Mouse (Mus musculus) midbrain, postnatal 0 days (tissue): ENCODE data around the gene Zfp706. TPM values are rescaled to one million over a fixed set of nuclear protein-coding genes. Genes with fewer than 3 reads are reported as not detected.

Experiments
- ATAC-seq: fragments of 200-750 bp; cut with Nextera tagmentation; 2 replicates; pipeline ENCODE4 v1.8.0; 2017; ENCODE audit warnings: moderate number of reproducible peaks, mild to moderate bottlenecking, moderate TSS enrichment, moderate library complexity; ENCODE audit not compliant: low FRiP score
- DNase-seq: peaks from one replicate; pipeline ENCODE4 v3.0.0-alpha.2; 2015; ENCODE audit warnings: low spot score
- H3K27ac ChIP-seq: fragments of 300-500 bp; sonication (generic); 2 replicates; pipeline ENCODE4 v1.5.1; 2014; ENCODE audit warnings: low read depth, mild to moderate bottlenecking, low read length, mixed read lengths
- H3K27me3 ChIP-seq: fragments of 300-500 bp; sonication (generic); 2 replicates; pipeline ENCODE4 v1.6.1; 2014; ENCODE audit warnings: low read length, control low read depth, mixed read lengths; ENCODE audit not compliant: insufficient read depth
- H3K36me3 ChIP-seq: fragments of 300-500 bp; sonication (generic); 2 replicates; pipeline ENCODE4 v1.6.1; 2014; ENCODE audit warnings: low read length, control low read depth, mixed read lengths; ENCODE audit not compliant: insufficient read depth
- H3K4me1 ChIP-seq: fragments of 300-500 bp; sonication (generic); 2 replicates; pipeline ENCODE4 v1.6.1; 2014; ENCODE audit warnings: mild to moderate bottlenecking, control low read depth, antibody characterized with exemption, low read length, mixed read lengths; ENCODE audit not compliant: insufficient read depth
- H3K4me2 ChIP-seq: fragments of 300-500 bp; sonication (generic); 2 replicates; pipeline ENCODE4 v1.6.1; 2014; ENCODE audit warnings: low read depth, mild to moderate bottlenecking, low read length, mixed read lengths; ENCODE audit not compliant: poor library complexity, severe bottlenecking
- H3K4me3 ChIP-seq: fragments of 300-500 bp; sonication (generic); 2 replicates; pipeline ENCODE4 v1.5.1; 2014; ENCODE audit warnings: low read depth, mild to moderate bottlenecking, low read length, moderate library complexity
- H3K9ac ChIP-seq: fragments of 300-500 bp; sonication (generic); replicated peaks from 2 replicates; pipeline ENCODE4 v1.6.1; 2014; ENCODE audit warnings: mild to moderate bottlenecking, low read length, moderate library complexity, mixed read lengths; ENCODE audit not compliant: poor library complexity, severe bottlenecking
- H3K9me3 ChIP-seq: fragments of 300-500 bp; sonication (generic); 2 replicates; pipeline ENCODE4 v1.6.1; 2016; ENCODE audit warnings: low read length, control low read depth
- CTCF ChIP-seq: IDR thresholded peaks from 2 replicates; pipeline ENCODE4 v1.5.1; 2016; ENCODE audit warnings: antibody characterized with exemption, mild to moderate bottlenecking
- WGBS: fragments of 180-500 bp; shearing (Covaris S2); extraction: QIAGEN DNeasy Blood & Tissue Kit; methylation state at CpG from one replicate; pipeline ENCODE4 v1.1.7; 2014; 5-methylcytosine and 5-hydroxymethylcytosine counted together
- polyA plus RNA-seq: library from polyadenylated mRNA; unstranded; fragments of >200 nt; fragmentation: Nextera tagmentation; extraction: Ambion mirVana; gene quantifications from 2 replicates; pipeline ENCODE4 v1.2.1, GENCODE M21; 2015
- total RNA-seq: library from RNA; depleted of rRNA; stranded (reverse); fragments of >200 nt; gene quantifications from 2 replicates; pipeline ENCODE4 v1.2.3, GENCODE M21; 2014

Zfp706 gene
- total and polyA plus RNA-seq, 2 experiments from 2014 or later, result 56.4 to 513 TPM

DNA sequence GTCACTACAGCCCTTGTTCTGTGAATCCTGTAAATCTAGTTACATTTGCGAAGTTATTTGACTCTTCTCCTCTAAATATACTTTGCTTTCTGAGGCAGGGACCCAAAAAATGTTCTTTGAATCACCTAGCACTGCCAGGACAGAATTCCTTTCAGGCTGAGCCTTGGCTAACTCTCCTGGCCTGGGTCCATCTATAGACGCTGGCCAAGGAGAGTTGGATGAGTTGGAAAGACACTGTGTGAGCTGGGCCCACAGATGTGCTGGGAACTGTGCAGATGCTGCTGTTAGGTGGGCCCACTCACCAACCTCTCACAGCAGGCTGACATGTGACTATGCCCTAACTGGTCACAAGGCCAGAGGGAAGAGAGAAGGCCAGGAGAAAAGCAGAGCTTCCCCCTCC lies 41.1 kb downstream of the Zfp706 start:
- Histone ChIP-seq H3K4me2 (no peak overlapping the region), H3K4me1 (peaks cover 20% of the 10 kb centered on the region; the same call in 1 of the 2 replicates), H3K4me3 (no peak overlapping the region), H3K9ac (no peak overlapping the region), H3K27ac (peak overlapping the region; percentile 98), H3K9me3 (no peaks in the 10 kb centered on the region), H3K27me3 (no peaks in the 10 kb centered on the region), H3K36me3 (no peaks in the 10 kb centered on the region)
- ATAC-seq (no peak), DNase-seq (no peak)
- WGBS, result 67% methylated on average over 2 of the region's 2 CpGs
- TF ChIP-seq CTCF, result no peak

DNA sequence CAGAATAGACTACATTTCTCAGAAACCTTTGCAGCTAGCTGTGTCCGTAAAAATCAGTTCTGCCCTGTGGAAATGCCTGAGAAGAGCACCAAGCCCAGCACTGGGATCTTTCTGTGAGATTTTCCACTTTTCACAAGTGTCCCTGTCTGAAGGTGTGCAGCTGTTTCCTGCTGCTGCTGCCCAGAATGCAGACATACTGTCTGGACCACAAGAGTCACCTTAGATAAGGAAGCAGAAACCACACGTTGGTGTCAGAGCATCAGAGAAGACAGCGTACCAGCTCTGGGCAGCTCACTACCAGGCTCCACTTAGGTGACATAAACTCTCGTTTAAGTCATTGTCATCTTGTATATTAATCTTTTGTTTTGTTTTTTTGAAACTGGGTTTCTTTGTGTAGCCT lies 41.8 kb downstream of the Zfp706 start:
- Histone ChIP-seq H3K4me1 (peaks cover 20% of the 10 kb centered on the region; the same call in 1 of the 2 replicates), H3K4me2 (no peak overlapping the region), H3K36me3 (no peaks in the 10 kb centered on the region), H3K4me3 (no peak overlapping the region), H3K9me3 (no peaks in the 10 kb centered on the region), H3K9ac (no peak overlapping the region), H3K27me3 (no peaks in the 10 kb centered on the region), H3K27ac (no peak overlapping the region)
- no peak for TF ChIP-seq CTCF
- DNase-seq, result no peak
- ATAC-seq, result no peak
- WGBS, result 91% methylated on average over 4 of the region's 4 CpGs

DNA sequence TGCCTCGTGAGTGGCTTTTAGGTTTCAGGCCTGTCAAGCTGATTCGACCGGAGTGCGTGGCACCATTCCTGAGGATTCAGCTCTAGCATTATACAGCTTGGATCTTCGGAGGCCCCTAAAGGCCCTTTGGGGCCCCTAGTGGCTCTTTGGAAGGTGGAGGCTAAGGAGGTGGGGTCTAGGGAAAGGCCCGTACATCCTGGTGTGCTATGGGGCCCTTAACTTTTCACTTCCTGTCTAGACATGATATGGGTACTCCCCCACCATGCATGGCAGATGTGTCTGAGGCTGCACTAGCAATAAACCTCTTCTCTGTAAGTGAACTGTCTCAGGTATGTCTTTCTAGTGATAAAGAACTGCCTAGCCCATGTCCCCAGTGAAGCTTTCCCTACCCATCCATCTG lies 44.6 kb downstream of the Zfp706 start:
- Histone ChIP-seq H3K4me3 (no peak overlapping the region), H3K27ac (no peak overlapping the region), H3K4me1 (peaks cover 15% of the 10 kb centered on the region; the same call in 1 of the 2 replicates), H3K36me3 (no peaks in the 10 kb centered on the region), H3K9ac (no peak overlapping the region), H3K4me2 (no peak overlapping the region), H3K27me3 (no peaks in the 10 kb centered on the region), H3K9me3 (no peaks in the 10 kb centered on the region)
- no peak for ATAC-seq
- no peak for DNase-seq
- no peak for TF ChIP-seq CTCF
- 90% methylated on average over 6 of the region's 6 CpGs for WGBS

DNA sequence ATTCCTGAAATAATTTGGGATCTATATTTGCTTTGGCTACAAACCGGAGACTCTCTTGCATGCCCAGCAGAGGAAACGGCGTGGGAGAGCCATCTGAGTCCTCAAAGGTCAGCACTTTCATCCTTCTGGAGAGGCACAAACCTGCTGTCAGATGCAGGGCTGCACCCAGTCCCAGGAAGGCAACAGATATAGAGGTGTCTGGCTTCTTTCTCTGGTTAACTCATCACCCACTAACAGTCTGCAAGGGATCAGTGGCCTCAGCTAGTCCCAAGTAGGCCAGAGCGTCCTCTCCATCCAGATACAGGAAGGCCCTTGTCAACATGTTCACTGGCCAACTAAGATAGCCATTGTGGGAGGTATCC lies 46.7 kb downstream of the Zfp706 start:
- no peak for TF ChIP-seq CTCF

DNA sequence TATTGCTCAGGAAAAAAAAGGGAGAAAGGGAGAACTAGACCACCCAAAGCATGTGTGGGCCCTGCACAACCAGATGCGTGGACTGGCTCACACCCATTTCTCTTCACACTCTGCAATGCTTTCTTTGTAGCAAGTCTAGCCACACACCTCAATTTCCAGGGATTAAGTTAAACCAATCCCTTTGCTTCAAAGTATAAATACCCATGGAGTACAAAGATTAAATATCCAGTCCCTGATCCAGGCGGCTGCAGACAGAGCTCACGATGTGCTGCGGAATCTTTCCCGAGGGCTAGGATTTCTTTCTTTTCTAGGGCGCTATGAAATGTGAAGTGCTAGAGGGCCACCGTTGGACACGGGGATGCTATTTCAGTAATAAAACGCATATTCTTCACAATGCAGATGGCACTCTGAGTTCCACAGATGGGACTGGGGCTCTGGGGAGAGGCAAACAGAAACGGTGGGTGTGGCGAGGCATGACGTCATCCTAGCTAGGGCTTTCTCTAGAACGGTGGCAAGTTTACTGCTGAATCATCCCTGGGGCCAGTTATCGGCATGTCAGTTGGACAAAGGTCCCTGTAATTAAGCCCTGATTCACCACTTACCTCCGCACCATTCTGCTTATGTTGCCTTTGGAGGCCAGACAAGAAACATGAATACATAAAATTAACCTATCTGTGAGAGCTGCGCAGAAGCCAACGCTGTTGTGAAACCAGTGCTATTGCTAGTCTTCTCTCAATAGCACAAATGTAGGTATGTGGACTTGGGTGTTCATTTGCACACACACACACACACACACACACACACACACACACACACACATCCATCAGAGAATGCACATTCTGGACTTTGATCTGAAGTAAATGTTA lies 47.3 kb downstream of the Zfp706 start:
- H3K4me3 ChIP-seq, result no peak overlapping the region
- peak; percentile 67; the same call in 1 of the 2 replicates for ATAC-seq
- H3K9me3 ChIP-seq, result no peaks in the 10 kb centered on the region
- no peak overlapping the region for H3K9ac ChIP-seq
- peak; percentile 67 for DNase-seq
- no peaks in the 10 kb centered on the region for H3K4me1 ChIP-seq
- WGBS, result 43% methylated on average over 17 of the region's 17 CpGs
- H3K36me3 ChIP-seq, result no peaks in the 10 kb centered on the region
- no peaks in the 10 kb centered on the region for H3K27me3 ChIP-seq
- H3K27ac ChIP-seq, result peak overlapping the region; percentile 44; the same call in 1 of the 2 replicates
- TF ChIP-seq CTCF, result no peak
- H3K4me2 ChIP-seq, result no peak overlapping the region

More for the DNA sequence above, 46.7 kb downstream of the Zfp706 start:
- no peaks in the 10 kb centered on the region for H3K4me1 ChIP-seq
- no peaks in the 10 kb centered on the region for H3K9me3 ChIP-seq
- no peak overlapping the region for H3K4me2 ChIP-seq
- no peak overlapping the region for H3K4me3 ChIP-seq
- ATAC-seq, result no peak
- H3K27ac ChIP-seq, result peak overlapping the region; percentile 1; the same call in 1 of the 2 replicates
- no peak overlapping the region for H3K9ac ChIP-seq
- 92% methylated on average over 4 of the region's 4 CpGs for WGBS
- no peak for DNase-seq
- H3K27me3 ChIP-seq, result no peaks in the 10 kb centered on the region
- H3K36me3 ChIP-seq, result no peaks in the 10 kb centered on the region

DNA sequence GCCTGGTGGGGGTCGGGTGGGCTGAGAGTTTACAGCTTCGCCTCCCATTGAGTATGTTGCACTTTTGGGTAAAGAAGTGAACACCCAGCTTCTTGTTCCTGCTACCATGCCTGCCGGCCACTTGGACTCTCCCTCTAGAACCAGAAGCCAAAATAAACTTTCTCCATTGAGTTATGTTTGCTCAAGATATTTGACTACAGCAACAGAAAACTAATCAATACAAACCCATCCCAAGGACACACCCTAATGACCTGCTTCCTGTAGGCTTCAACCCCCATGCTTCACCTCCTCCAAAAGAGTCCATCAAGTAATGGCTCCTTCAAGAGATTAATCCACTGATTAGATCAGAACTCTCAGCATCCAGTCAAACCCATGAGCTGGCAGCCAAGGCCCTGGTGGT lies 51.4 kb downstream of the Zfp706 start:
- Histone ChIP-seq H3K4me2 (no peak overlapping the region), H3K4me1 (no peaks in the 10 kb centered on the region), H3K4me3 (no peak overlapping the region), H3K27ac (no peak overlapping the region), H3K36me3 (no peaks in the 10 kb centered on the region), H3K9me3 (no peaks in the 10 kb centered on the region), H3K9ac (no peak overlapping the region), H3K27me3 (no peaks in the 10 kb centered on the region)
- DNase-seq (no peak), ATAC-seq (no peak)
- TF ChIP-seq CTCF, result no peak
- 85% methylated on average over 3 of the region's 3 CpGs for WGBS
